Mouse (Mus musculus) limb, embryonic 14.5 days (tissue): ENCODE data around the gene Ank3. TPM values are rescaled to one million over a fixed set of nuclear protein-coding genes. Genes with fewer than 3 reads are reported as not detected.
A peak's percentile ranks its signal among the peaks of the same experiment; 100 is the strongest.

Experiments used
- ATAC-seq: fragments of 200-750 bp; cut with Nextera tagmentation; 2 replicates; pipeline ENCODE4 v1.8.0; 2017; ENCODE audit warnings: low read depth, moderate number of reproducible peaks, moderate TSS enrichment; ENCODE audit not compliant: low FRiP score
- DNase-seq: peaks from one replicate; pipeline ENCODE4 v3.0.0-alpha.2; 2015; ENCODE audit warnings: low spot score
- H3K27ac ChIP-seq: fragments of 300-500 bp; sonication (generic); replicated peaks from 2 replicates; pipeline ENCODE4 v1.5.1; 2014; ENCODE audit warnings: low read depth, mild to moderate bottlenecking, low read length, moderate library complexity, mixed read lengths
- H3K27me3 ChIP-seq: fragments of 300-500 bp; sonication (generic); 2 replicates; pipeline ENCODE4 v1.6.1; 2014; ENCODE audit warnings: low read length, mixed read lengths; ENCODE audit not compliant: control insufficient read depth, insufficient read depth
- H3K36me3 ChIP-seq: fragments of 300-500 bp; sonication (generic); 2 replicates; pipeline ENCODE4 v1.6.1; 2014; ENCODE audit warnings: mild to moderate bottlenecking, low read length, moderate library complexity, mixed read lengths; ENCODE audit not compliant: control insufficient read depth, insufficient read depth
- H3K4me1 ChIP-seq: fragments of 300-500 bp; sonication (generic); 2 replicates; pipeline ENCODE4 v1.6.1; 2014; ENCODE audit warnings: antibody characterized with exemption, low read length, mixed read lengths; ENCODE audit not compliant: control insufficient read depth, insufficient read depth
- H3K4me2 ChIP-seq: fragments of 300-500 bp; sonication (generic); replicated peaks from 2 replicates; pipeline ENCODE4 v1.6.1; 2014; ENCODE audit warnings: low read depth, mild to moderate bottlenecking, low read length, moderate library complexity; ENCODE audit not compliant: severe bottlenecking
- H3K4me3 ChIP-seq: fragments of 300-500 bp; sonication (generic); replicated peaks from 2 replicates; pipeline ENCODE4 v1.5.1; 2014; ENCODE audit warnings: low read length
- H3K9ac ChIP-seq: fragments of 300-500 bp; sonication (generic); 2 replicates; pipeline ENCODE4 v1.6.1; 2014; ENCODE audit warnings: mild to moderate bottlenecking, low read depth, low read length, moderate library complexity; ENCODE audit not compliant: severe bottlenecking
- H3K9me3 ChIP-seq: fragments of 300-500 bp; sonication (generic); 2 replicates; pipeline ENCODE4 v1.6.1; 2016; ENCODE audit warnings: low read length; ENCODE audit not compliant: control insufficient read depth
- POLR2A ChIP-seq: fragments of 200-500 bp; IDR thresholded peaks from 2 replicates; pipeline ENCODE4 v1.8.0; 2012; ENCODE audit warnings: inconsistent platforms, mild to moderate bottlenecking, moderate library complexity, borderline replicate concordance; ENCODE audit not compliant: insufficient read depth, insufficient read length; ENCODE audit errors: extremely low read depth
- WGBS: fragments of 180-500 bp; shearing (Covaris S2); extraction: QIAGEN DNeasy Blood & Tissue Kit; methylation state at CpG from one replicate; pipeline ENCODE4 v1.1.7; 2014; 5-methylcytosine and 5-hydroxymethylcytosine counted together
- polyA plus RNA-seq, 2 experiments: library from polyadenylated mRNA; depleted of rRNA in 1 of 2; stranded (reverse) in 1 of 2; unstranded in 1 of 2; fragments of >200 nt; fragmentation: Nextera tagmentation in 1 of 2; extraction: Ambion mirVana in 1 of 2; gene quantifications; 2 replicates each; pipeline versions ENCODE4 v1.2.1 to v1.2.3; 2012 to 2014

Ank3 gene
- polyA plus RNA-seq, 2 experiments = 14.8 to 25.2 TPM

DNA sequence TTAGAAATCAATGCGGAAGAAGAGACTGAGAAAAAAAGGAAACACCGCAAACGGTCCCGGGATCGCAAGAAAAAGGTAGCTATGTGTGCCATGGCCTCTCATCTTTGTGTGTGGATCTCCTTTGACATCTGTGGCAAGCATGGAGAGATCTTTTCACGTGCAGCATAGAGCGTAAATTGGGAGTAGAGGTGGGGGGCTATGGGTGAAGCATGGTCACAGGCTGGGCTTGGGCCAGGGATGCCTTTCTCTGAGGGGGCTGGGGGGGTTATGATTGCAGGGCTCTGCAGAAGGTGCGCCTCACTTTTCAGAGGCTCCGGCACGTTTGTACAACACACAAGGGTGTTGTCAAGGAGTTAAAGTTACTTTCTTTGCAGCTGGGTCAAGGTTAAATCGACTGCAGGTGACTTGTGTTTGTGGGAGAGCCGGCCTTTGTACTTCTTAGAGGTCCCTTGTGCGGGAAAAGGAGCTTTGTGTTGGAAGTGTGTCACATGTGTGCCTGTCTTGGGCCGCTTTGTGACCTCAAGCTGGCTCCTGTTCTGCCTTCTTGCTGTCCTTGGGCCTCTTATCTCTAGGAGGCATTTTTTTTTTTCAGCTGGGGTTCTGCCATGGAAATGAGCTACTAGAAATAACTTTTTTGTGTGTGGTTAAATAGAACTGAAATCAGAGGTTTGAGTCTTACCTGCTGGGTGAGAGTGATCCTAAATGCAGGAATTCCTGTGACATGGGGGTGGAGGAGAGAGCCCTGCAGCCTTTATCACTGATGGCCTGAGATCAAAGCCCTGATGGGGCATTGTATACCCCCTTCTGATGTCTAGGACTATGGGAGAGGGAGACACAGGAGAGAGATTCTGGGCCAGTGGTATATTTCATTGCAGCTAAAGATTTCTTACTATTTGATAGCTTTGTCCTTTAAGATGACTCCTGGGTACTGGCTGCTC is 308.5 kb downstream of the Ank3 start:
- 22% methylated on average over 14 of the region's 14 CpGs for WGBS
- H3K27ac ChIP-seq = no peak overlapping the region
- H3K36me3 ChIP-seq = no peaks in the 10 kb centered on the region
- DNase-seq (no peak), ATAC-seq (no peak)
- peak overlapping the region; percentile 44 for H3K4me2 ChIP-seq
- H3K4me3 ChIP-seq = peak overlapping the region; percentile 26
- peak overlapping the region; percentile 46 for H3K9ac ChIP-seq
- peaks cover 15% of the 10 kb centered on the region for H3K4me1 ChIP-seq
- no peaks in the 10 kb centered on the region for H3K9me3 ChIP-seq
- no peak for TF ChIP-seq POLR2A
- H3K27me3 ChIP-seq = no peaks in the 10 kb centered on the region

GRCm38 (mm10) chr10:69707844-69708550 is 309.4 kb downstream of the Ank3 start:
- WGBS = 78% methylated on average over 11 of the region's 11 CpGs
- no peak for TF ChIP-seq POLR2A

GRCm38 (mm10) chr10:69709631-69710030 is 311.1 kb downstream of the Ank3 start:
- H3K4me1 ChIP-seq = peaks cover 15% of the 10 kb centered on the region
- ATAC-seq (no peak), DNase-seq (no peak)
- no peaks in the 10 kb centered on the region for H3K27me3 ChIP-seq
- TF ChIP-seq POLR2A = no peak
- H3K9me3 ChIP-seq = no peaks in the 10 kb centered on the region
- H3K4me3 ChIP-seq = no peak overlapping the region
- no peak overlapping the region for H3K9ac ChIP-seq
- no peaks in the 10 kb centered on the region for H3K36me3 ChIP-seq
- H3K4me2 ChIP-seq = no peak overlapping the region
- no peak overlapping the region for H3K27ac ChIP-seq
- whole genome bisulfite sequencing = 83% methylated on average over 2 of the region's 2 CpGs

More at GRCm38 (mm10) chr10:69707844-69708550, 309.4 kb downstream of the Ank3 start:
- no peak overlapping the region for H3K4me3 ChIP-seq
- DNase-seq (no peak), ATAC-seq (no peak)
- H3K27me3 ChIP-seq = no peaks in the 10 kb centered on the region
- no peak overlapping the region for H3K9ac ChIP-seq
- no peak overlapping the region for H3K4me2 ChIP-seq
- H3K27ac ChIP-seq = no peak overlapping the region
- no peaks in the 10 kb centered on the region for H3K9me3 ChIP-seq
- H3K4me1 ChIP-seq = peaks cover 15% of the 10 kb centered on the region
- H3K36me3 ChIP-seq = no peaks in the 10 kb centered on the region

GRCm38 (mm10) chr10:69710802-69711201 is 312.2 kb downstream of the Ank3 start:
- Histone ChIP-seq H3K4me2 (no peak overlapping the region), H3K4me1 (peaks cover 13% of the 10 kb centered on the region), H3K27ac (no peak overlapping the region), H3K36me3 (no peaks in the 10 kb centered on the region), H3K9ac (no peak overlapping the region), H3K9me3 (no peaks in the 10 kb centered on the region), H3K4me3 (no peak overlapping the region), H3K27me3 (no peaks in the 10 kb centered on the region)
- DNase-seq (no peak), ATAC-seq (no peak)
- WGBS = 89% methylated on average over 5 of the region's 5 CpGs
- no peak for TF ChIP-seq POLR2A

DNA sequence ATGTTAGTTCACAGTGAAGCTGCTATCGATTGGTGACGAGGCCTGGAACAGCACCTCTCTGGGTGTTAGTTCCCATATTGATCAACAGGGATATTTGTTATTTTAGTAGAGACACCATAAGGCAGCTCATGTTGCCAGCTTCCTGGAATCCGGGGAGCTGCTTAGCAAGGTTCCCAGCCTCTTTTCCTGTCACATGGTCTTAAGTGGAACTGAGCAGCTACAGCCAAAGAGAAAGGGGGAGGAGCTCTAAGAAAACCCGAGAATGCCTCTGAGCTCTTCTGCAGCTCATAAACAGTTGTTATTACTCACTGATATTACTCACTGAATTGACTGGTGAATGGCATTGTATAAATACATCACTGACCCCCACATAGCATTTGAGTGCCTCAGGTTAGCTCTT is 318.3 kb downstream of the Ank3 start:
- no peaks in the 10 kb centered on the region for H3K9me3 ChIP-seq
- peaks cover 13% of the 10 kb centered on the region for H3K4me1 ChIP-seq
- TF ChIP-seq POLR2A = no peak
- no peak overlapping the region for H3K4me2 ChIP-seq
- 66% methylated on average over 4 of the region's 4 CpGs for WGBS
- no peak overlapping the region for H3K9ac ChIP-seq
- no peaks in the 10 kb centered on the region for H3K27me3 ChIP-seq
- H3K36me3 ChIP-seq = no peaks in the 10 kb centered on the region
- no peak overlapping the region for H3K27ac ChIP-seq
- no peak overlapping the region for H3K4me3 ChIP-seq
- ATAC-seq (no peak), DNase-seq (no peak)
